Mouse (Mus musculus) CH12.LX (cell line): ENCODE results near the gene Atxn10. TPM values are rescaled to one million over a fixed set of nuclear protein-coding genes. Genes with fewer than 3 reads are reported as not detected.

Source experiments
- DNase-seq: peaks from one replicate; pipeline ENCODE4 v3.0.0-alpha.2; 2013; ENCODE audit errors: extremely low read depth
- H3K27ac ChIP-seq: 2 replicates; pipeline ENCODE4 v1.5.1; 2012; ENCODE audit warnings: low read depth, mild to moderate bottlenecking, control low read depth, moderate library complexity; ENCODE audit not compliant: insufficient read depth
- H3K27me3 ChIP-seq: replicated peaks from 2 replicates; pipeline ENCODE3; 2012; ENCODE audit warnings: inconsistent platforms
- H3K36me3 ChIP-seq, 2 experiments: replicated peaks in 1 of 2; 2 replicates each; pipeline versions ENCODE3 to v1.6.1; 2012; ENCODE audit warnings: inconsistent platforms in 1 of 2, low read length in 1 of 2, mild to moderate bottlenecking in 1 of 2, mixed read lengths in 1 of 2, moderate library complexity in 1 of 2; ENCODE audit not compliant: control insufficient read depth in 1 of 2, insufficient read depth in 1 of 2
- H3K4me1 ChIP-seq, 2 experiments: 2 replicates each; pipeline ENCODE4 v1.6.1; 2012; ENCODE audit warnings: inconsistent platforms in 1 of 2, moderate library complexity in 1 of 2; ENCODE audit not compliant: insufficient read depth in 2 of 2, control insufficient read depth in 1 of 2
- H3K4me2 ChIP-seq: 2 replicates; pipeline ENCODE4 v1.6.1; 2012; ENCODE audit warnings: low read depth, mild to moderate bottlenecking, control low read depth; ENCODE audit not compliant: poor library complexity, insufficient read depth, severe bottlenecking
- H3K4me3 ChIP-seq, 3 experiments: fragments of 150-350 bp in 1 of 3; sonication (generic) in 1 of 3; replicated peaks in 1 of 3; 2 replicates each; pipeline versions ENCODE3 to v1.5.1; 2011 to 2012; ENCODE audit warnings: low read depth in 2 of 3, low read length in 2 of 3, mild to moderate bottlenecking in 2 of 3, moderate library complexity in 2 of 3, control low read depth in 1 of 3, improper control_type of control experiment in 1 of 3, inconsistent platforms in 1 of 3, mixed read lengths in 1 of 3; ENCODE audit not compliant: poor library complexity in 1 of 3
- H3K79me2 ChIP-seq: replicated peaks from 2 replicates; pipeline ENCODE4 v1.6.1; 2012; ENCODE audit warnings: mild to moderate bottlenecking, moderate library complexity; ENCODE audit not compliant: control insufficient read depth, poor library complexity, insufficient read depth, severe bottlenecking; ENCODE audit errors: extremely low read depth
- H3K9ac ChIP-seq: 2 replicates; pipeline ENCODE4 v1.6.1; 2012; ENCODE audit warnings: low read depth, mild to moderate bottlenecking, control low read depth, moderate library complexity; ENCODE audit not compliant: insufficient read depth
- H3K9me3 ChIP-seq: replicated peaks from 2 replicates; pipeline ENCODE3; 2012; ENCODE audit warnings: low read length, inconsistent platforms, mixed read lengths
- CHD1 ChIP-seq: IDR thresholded peaks from 2 replicates; pipeline ENCODE4 v1.6.1; 2012; ENCODE audit warnings: low read depth, low read length, improper control_type of control experiment, inconsistent platforms
- CHD2 ChIP-seq: IDR thresholded peaks from 2 replicates; pipeline ENCODE4 v1.6.1; 2011; ENCODE audit warnings: low read length, improper control_type of control experiment
- EP300 ChIP-seq: IDR thresholded peaks from 2 replicates; pipeline ENCODE4 v1.6.1; 2011; ENCODE audit warnings: low read length, improper control_type of control experiment
- ETS1 ChIP-seq: conservative IDR thresholded peaks from 2 replicates; pipeline ENCODE4 v1.6.1; 2012; ENCODE audit warnings: low read depth, mild to moderate bottlenecking, inconsistent platforms, low read length, improper control_type of control experiment, moderate library complexity
- HCFC1 ChIP-seq: IDR thresholded peaks from 2 replicates; pipeline ENCODE4 v1.6.1; 2012; ENCODE audit warnings: low read depth, mild to moderate bottlenecking, inconsistent platforms, low read length, improper control_type of control experiment
- JUND ChIP-seq: conservative IDR thresholded peaks from 2 replicates; pipeline ENCODE4 v1.6.1; 2011; ENCODE audit warnings: low read depth, low read length, improper control_type of control experiment
- MAFK ChIP-seq: IDR thresholded peaks from 2 replicates; pipeline ENCODE4 v1.6.1; 2011; ENCODE audit warnings: low read length, improper control_type of control experiment; ENCODE audit not compliant: insufficient replicate concordance
- MEF2A ChIP-seq: IDR thresholded peaks from 2 replicates; pipeline ENCODE4 v1.6.1; 2014; ENCODE audit warnings: low read depth, mild to moderate bottlenecking, inconsistent platforms, low read length, improper control_type of control experiment, borderline replicate concordance
- MYC ChIP-seq: IDR thresholded peaks from 2 replicates; pipeline ENCODE4 v1.6.1; 2011; ENCODE audit warnings: low read depth, mild to moderate bottlenecking, improper control_type of control experiment, low read length
- NELFE ChIP-seq: IDR thresholded peaks from 2 replicates; pipeline ENCODE4 v1.6.1; 2011; ENCODE audit warnings: low read depth, low read length, improper control_type of control experiment
- NRF1 ChIP-seq: IDR thresholded peaks from 2 replicates; pipeline ENCODE4 v1.6.1; 2014; ENCODE audit warnings: low read depth, mild to moderate bottlenecking, inconsistent platforms, low read length, improper control_type of control experiment, moderate library complexity
- POLR2A ChIP-seq: IDR thresholded peaks from 2 replicates; pipeline ENCODE4 v1.6.1; 2011; ENCODE audit warnings: low read depth, mild to moderate bottlenecking, improper control_type of control experiment, low read length
- POLR2AphosphoS2 ChIP-seq: IDR thresholded peaks from 2 replicates; pipeline ENCODE4 v1.6.1; 2011; ENCODE audit warnings: low read depth, low read length, improper control_type of control experiment
- RCOR1 ChIP-seq: conservative IDR thresholded peaks from 2 replicates; pipeline ENCODE4 v1.6.1; 2012; ENCODE audit warnings: low read depth, mild to moderate bottlenecking, inconsistent platforms, low read length, improper control_type of control experiment
- SIN3A ChIP-seq: IDR thresholded peaks from 2 replicates; pipeline ENCODE4 v1.6.1; 2012; ENCODE audit warnings: low read length, improper control_type of control experiment, inconsistent platforms
- SMC3 ChIP-seq: IDR thresholded peaks from 2 replicates; pipeline ENCODE4 v1.6.1; 2011; ENCODE audit warnings: low read depth, low read length, improper control_type of control experiment
- TBP ChIP-seq: conservative IDR thresholded peaks from 2 replicates; pipeline ENCODE4 v1.6.1; 2011; ENCODE audit warnings: low read depth, low read length, improper control_type of control experiment
- UBTF ChIP-seq: IDR thresholded peaks from 2 replicates; pipeline ENCODE4 v1.6.1; 2012; ENCODE audit warnings: low read depth, mild to moderate bottlenecking, inconsistent platforms, low read length, improper control_type of control experiment, moderate library complexity
- USF1 ChIP-seq: IDR thresholded peaks from 2 replicates; pipeline ENCODE4 v1.6.1; 2014; ENCODE audit warnings: low read depth, mild to moderate bottlenecking, inconsistent platforms, low read length, improper control_type of control experiment
- USF2 ChIP-seq: conservative IDR thresholded peaks from 2 replicates; pipeline ENCODE4 v1.6.1; 2011; ENCODE audit warnings: low read depth, low read length, improper control_type of control experiment
- ZC3H11A ChIP-seq: IDR thresholded peaks from 2 replicates; pipeline ENCODE4 v1.6.1; 2012; ENCODE audit warnings: low read depth, mild to moderate bottlenecking, inconsistent platforms, low read length, improper control_type of control experiment
- ZKSCAN1 ChIP-seq: IDR thresholded peaks from 2 replicates; pipeline ENCODE4 v1.6.1; 2012; ENCODE audit warnings: low read depth, inconsistent platforms, low read length, improper control_type of control experiment, borderline replicate concordance
- ZNF384 ChIP-seq: IDR thresholded peaks from 2 replicates; pipeline ENCODE4 v1.6.1; 2012; ENCODE audit warnings: low read depth, low read length, improper control_type of control experiment, inconsistent platforms
- dilution Hi-C: fragments of 300-500 bp; cut with MboI; formaldehyde crosslinking; loops from 2 replicates; pipeline ENCODE4 v1.14.3; 2020; ENCODE audit warnings: low sequenced_read_pairs; ENCODE audit not compliant: extremely low pct_unique_long_range_greater_than_20kb, extremely low pct_ligation_motif_present
- in situ Hi-C: fragments of 300-500 bp; cut with MboI; formaldehyde crosslinking; loops from 3 replicates; pipeline ENCODE4 v1.14.3; 2019; ENCODE audit warnings: low sequenced_read_pairs, low pct_ligation_motif_present, low pct_unique_long_range_greater_than_20kb, mixed read lengths
- polyA plus RNA-seq: library from polyadenylated mRNA; unstranded; fragments of >175 nt; gene quantifications from 2 replicates; pipeline ENCODE4 v1.2.1, GENCODE M21; 2012; ENCODE audit warnings: low read depth; ENCODE audit not compliant: insufficient read length
- total RNA-seq, 2 experiments: library from RNA; depleted of rRNA; stranded (reverse); fragments of 300-350 nt in 1 of 2; fragments of >200 nt in 1 of 2; gene quantifications; 2 replicates each; pipeline ENCODE4 v1.2.3; 2012 to 2014

Atxn10 gene
- total and polyA plus RNA-seq, 3 experiments: 81.7 to 151 (median 101) TPM

- Histone ChIP-seq H3K27me3 (peaks cover 41% of the 10 kb centered on the region), H3K4me1 (no peaks in the 10 kb centered on the region), H3K4me3 (no peak within 1 kb of the TSS), H3K27ac (no peak within 1 kb of the TSS), H3K9me3 (no peaks in the 10 kb centered on the region), H3K4me2 (no peak within 1 kb of the TSS), H3K36me3 (no peaks in the 10 kb centered on the region), H3K9ac (no peak within 1 kb of the TSS), H3K79me2 (no peaks in the 10 kb centered on the region)
- no peak for TF ChIP-seq UBTF
- no peak for TF ChIP-seq ZNF384
- TF ChIP-seq POLR2AphosphoS2: no peak
- TF ChIP-seq ZC3H11A: no peak
- no peak for TF ChIP-seq RCOR1
- no peak for TF ChIP-seq EP300
- no peak for TF ChIP-seq USF1
- no peak for TF ChIP-seq CHD2
- TF ChIP-seq NRF1: no peak
- TF ChIP-seq SMC3: no peak
- in situ Hi-C loops (no loop called here), dilution Hi-C loops (no loop called here)
- no peak for DNase-seq
Observed at GRCm38 (mm10) chr15:85503127-85503526, 167.1 kb downstream of the Atxn10 start, which contains the start of gene 7530416G11Rik. 7530416G11Rik (minus strand) TSS chr15:85503227.

GRCm38 (mm10) chr15:85505118-85505925, 169.3 kb downstream of the Atxn10 start:
- dilution Hi-C loops: no loop called here
- Histone ChIP-seq H3K9me3 (no peaks in the 10 kb centered on the region), H3K4me1 (no peaks in the 10 kb centered on the region), H3K4me3 (no peak overlapping the region), H3K36me3 (no peaks in the 10 kb centered on the region), H3K27ac (no peak overlapping the region), H3K27me3 (peaks cover 21% of the 10 kb centered on the region), H3K4me2 (no peak overlapping the region), H3K9ac (no peak overlapping the region), H3K79me2 (no peaks in the 10 kb centered on the region)
- in situ Hi-C loops: no loop called here
- DNase-seq: no peak
- TF ChIP-seq NELFE (no peak), HCFC1 (no peak), ZKSCAN1 (no peak), USF1 (no peak), JUND (no peak), SIN3A (no peak), MAFK (no peak), MEF2A (no peak), ZC3H11A (no peak), CHD1 (no peak), ETS1 (no peak), USF2 (no peak), NRF1 (no peak), TBP (no peak), MYC (no peak), POLR2A (no peak)
